Mouse (Mus musculus) MEL (cell line): Measurements from ENCODE around the gene Unc45a. TPM values are rescaled to one million over a fixed set of nuclear protein-coding genes. Genes with fewer than 3 reads are reported as not detected.
A peak's percentile ranks its signal among the peaks of the same experiment; 100 is the strongest.

Source experiments
- DNase-seq: peaks from one replicate; pipeline ENCODE4 v3.0.0; 2011; ENCODE audit warnings: low read depth, low spot score
- H3K27ac ChIP-seq: 2 replicates; pipeline ENCODE4 v1.5.1; 2012; ENCODE audit warnings: low read depth, mild to moderate bottlenecking, control low read depth, low read length, moderate library complexity; ENCODE audit not compliant: control insufficient read depth
- H3K27me3 ChIP-seq, 2 experiments: fragments of 150-350 bp in 1 of 2; sonication (generic) in 1 of 2; 2 replicates each; pipeline ENCODE4 v1.6.1; 2012; ENCODE audit warnings: low read length in 2 of 2, mild to moderate bottlenecking in 2 of 2, improper control_type of control experiment in 1 of 2, moderate library complexity in 1 of 2; ENCODE audit not compliant: insufficient read depth in 2 of 2, control insufficient read depth in 1 of 2
- H3K36me3 ChIP-seq, 2 experiments: 2 replicates each; pipeline ENCODE4 v1.6.1; 2012 to 2014; ENCODE audit warnings: low read length in 2 of 2, improper control_type of control experiment in 1 of 2, inconsistent platforms in 1 of 2, mild to moderate bottlenecking in 1 of 2; ENCODE audit not compliant: insufficient read depth in 2 of 2, control insufficient read depth in 1 of 2
- H3K4me1 ChIP-seq, 2 experiments: fragments of 150-350 bp in 1 of 2; sonication (generic) in 1 of 2; 2 replicates each; pipeline ENCODE4 v1.6.1; 2012; ENCODE audit warnings: low read length in 2 of 2, improper control_type of control experiment in 1 of 2, mild to moderate bottlenecking in 1 of 2; ENCODE audit not compliant: insufficient read depth in 2 of 2, control insufficient read depth in 1 of 2
- H3K4me3 ChIP-seq, 2 experiments: fragments of 150-350 bp in 1 of 2; sonication (generic) in 1 of 2; 2 replicates each; pipeline ENCODE4 v1.5.1; 2012; ENCODE audit warnings: low read depth in 2 of 2, low read length in 2 of 2, mild to moderate bottlenecking in 2 of 2, moderate library complexity in 2 of 2, control low read depth in 1 of 2, improper control_type of control experiment in 1 of 2; ENCODE audit not compliant: control insufficient read depth in 1 of 2, insufficient read depth in 1 of 2
- H3K79me2 ChIP-seq: 2 replicates; pipeline ENCODE4 v1.6.1; 2012; ENCODE audit warnings: mild to moderate bottlenecking, low read length, moderate library complexity; ENCODE audit not compliant: control insufficient read depth, poor library complexity, insufficient read depth
- H3K9ac ChIP-seq: 2 replicates; pipeline ENCODE4 v1.6.1; 2012; ENCODE audit warnings: low read depth, mild to moderate bottlenecking, control low read depth, low read length, moderate library complexity; ENCODE audit not compliant: control insufficient read depth, poor library complexity, severe bottlenecking
- H3K9me3 ChIP-seq: fragments of 150-350 bp; sonication (generic); replicated peaks from 2 replicates; pipeline ENCODE4 v1.6.1; 2012; ENCODE audit warnings: mild to moderate bottlenecking, low read length, improper control_type of control experiment, moderate library complexity; ENCODE audit not compliant: insufficient read depth
- BHLHE40 ChIP-seq: IDR thresholded peaks from 2 replicates; pipeline ENCODE4 v1.6.1; 2012; ENCODE audit warnings: low read depth, mild to moderate bottlenecking, inconsistent platforms, low read length, improper control_type of control experiment, borderline replicate concordance
- CHD2 ChIP-seq: IDR thresholded peaks from 2 replicates; pipeline ENCODE4 v1.6.1; 2011; ENCODE audit warnings: low read length, improper control_type of control experiment
- CTCF ChIP-seq, 3 experiments: IDR thresholded peaks in 2 of 3; conservative IDR thresholded peaks in 1 of 3; 2 replicates each; pipeline ENCODE4 v1.5.1; 2011 to 2012; ENCODE audit warnings: low read length in 3 of 3, low read depth in 2 of 3, mild to moderate bottlenecking in 2 of 3, improper control_type of control experiment in 1 of 3, inconsistent platforms in 1 of 3, mixed read lengths in 1 of 3, moderate library complexity in 1 of 3; ENCODE audit not compliant: control insufficient read depth in 1 of 3, insufficient read depth in 1 of 3, poor library complexity in 1 of 3, severe bottlenecking in 1 of 3
- ELF1 ChIP-seq: IDR thresholded peaks from 2 replicates; pipeline ENCODE4 v1.6.1; 2014; ENCODE audit warnings: low read depth, mild to moderate bottlenecking, inconsistent platforms, low read length, improper control_type of control experiment, moderate library complexity
- EP300 ChIP-seq, 2 experiments: IDR thresholded peaks; 2 replicates each; pipeline ENCODE4 v1.6.1; 2011; ENCODE audit warnings: improper control_type of control experiment in 2 of 2, low read length in 2 of 2, low read depth in 1 of 2, mild to moderate bottlenecking in 1 of 2
- ETS1 ChIP-seq: IDR thresholded peaks from 2 replicates; pipeline ENCODE4 v1.6.1; 2012; ENCODE audit warnings: low read depth, mild to moderate bottlenecking, inconsistent platforms, low read length, improper control_type of control experiment, moderate library complexity
- GATA1 ChIP-seq: IDR thresholded peaks from 2 replicates; pipeline ENCODE4 v1.6.1; 2011; ENCODE audit warnings: low read depth, low read length, improper control_type of control experiment
- HCFC1 ChIP-seq: IDR thresholded peaks from 2 replicates; pipeline ENCODE4 v1.6.1; 2012; ENCODE audit warnings: low read depth, mild to moderate bottlenecking, inconsistent platforms, low read length, improper control_type of control experiment, moderate library complexity
- MAFK ChIP-seq: IDR thresholded peaks from 2 replicates; pipeline ENCODE4 v1.6.1; 2011; ENCODE audit warnings: low read depth, mild to moderate bottlenecking, low read length, improper control_type of control experiment, borderline replicate concordance
- MAX ChIP-seq: IDR thresholded peaks from 2 replicates; pipeline ENCODE4 v1.6.1; 2011; ENCODE audit warnings: low read length, improper control_type of control experiment
- MAZ ChIP-seq: IDR thresholded peaks from 2 replicates; pipeline ENCODE4 v1.6.1; 2012; ENCODE audit warnings: low read depth, mild to moderate bottlenecking, inconsistent platforms, low read length, improper control_type of control experiment
- MYB ChIP-seq: IDR thresholded peaks from 2 replicates; pipeline ENCODE4 v1.6.1; 2011; ENCODE audit warnings: mild to moderate bottlenecking, low read depth, low read length, improper control_type of control experiment
- MYC ChIP-seq: IDR thresholded peaks from 2 replicates; pipeline ENCODE4 v1.6.1; 2011; ENCODE audit warnings: low read depth, mild to moderate bottlenecking, low read length, improper control_type of control experiment, moderate library complexity
- NELFE ChIP-seq: IDR thresholded peaks from 2 replicates; pipeline ENCODE4 v1.6.1; 2011; ENCODE audit warnings: low read depth, low read length, improper control_type of control experiment
- NRF1 ChIP-seq: IDR thresholded peaks from 2 replicates; pipeline ENCODE4 v1.6.1; 2014; ENCODE audit warnings: low read depth, mild to moderate bottlenecking, inconsistent platforms, low read length, improper control_type of control experiment, moderate library complexity; ENCODE audit not compliant: poor library complexity, insufficient read depth, severe bottlenecking
- POLR2A ChIP-seq, 2 experiments: IDR thresholded peaks; 2 replicates each; pipeline ENCODE4 v1.6.1; 2011 to 2012; ENCODE audit warnings: low read length in 2 of 2, mild to moderate bottlenecking in 2 of 2, control low read depth in 1 of 2, improper control_type of control experiment in 1 of 2, low read depth in 1 of 2, moderate library complexity in 1 of 2; ENCODE audit not compliant: control insufficient read depth in 1 of 2, insufficient read depth in 1 of 2, poor library complexity in 1 of 2
- POLR2AphosphoS2 ChIP-seq: IDR thresholded peaks from 2 replicates; pipeline ENCODE4 v1.6.1; 2011; ENCODE audit warnings: low read length, improper control_type of control experiment
- RAD21 ChIP-seq: IDR thresholded peaks from 2 replicates; pipeline ENCODE4 v1.6.1; 2011; ENCODE audit warnings: mild to moderate bottlenecking, low read depth, low read length, improper control_type of control experiment
- RCOR1 ChIP-seq: IDR thresholded peaks from 2 replicates; pipeline ENCODE4 v1.6.1; 2012; ENCODE audit warnings: low read depth, mild to moderate bottlenecking, inconsistent platforms, low read length, improper control_type of control experiment
- SIN3A ChIP-seq: IDR thresholded peaks from 2 replicates; pipeline ENCODE4 v1.6.1; 2012; ENCODE audit warnings: low read length, improper control_type of control experiment, inconsistent platforms
- SMC3 ChIP-seq: IDR thresholded peaks from 2 replicates; pipeline ENCODE4 v1.6.1; 2011; ENCODE audit warnings: low read depth, low read length, improper control_type of control experiment
- TBP ChIP-seq: IDR thresholded peaks from 2 replicates; pipeline ENCODE4 v1.8.0; 2011; ENCODE audit warnings: low read depth, low read length, improper control_type of control experiment
- TCF12 ChIP-seq: IDR thresholded peaks from 2 replicates; pipeline ENCODE4 v1.6.1; 2014; ENCODE audit warnings: low read depth, mild to moderate bottlenecking, inconsistent platforms, low read length, improper control_type of control experiment, moderate library complexity
- USF1 ChIP-seq: IDR thresholded peaks from 2 replicates; pipeline ENCODE4 v1.6.1; 2014; ENCODE audit warnings: low read depth, mild to moderate bottlenecking, inconsistent platforms, low read length, improper control_type of control experiment, moderate library complexity
- ZKSCAN1 ChIP-seq: IDR thresholded peaks from 2 replicates; pipeline ENCODE4 v1.6.1; 2012; ENCODE audit warnings: low read depth, mild to moderate bottlenecking, inconsistent platforms, low read length, improper control_type of control experiment, moderate library complexity
- ZMIZ1 ChIP-seq: IDR thresholded peaks from 2 replicates; pipeline ENCODE4 v1.6.1; 2012; ENCODE audit warnings: low read depth, mild to moderate bottlenecking, inconsistent platforms, low read length, improper control_type of control experiment, moderate library complexity
- polyA plus RNA-seq, 2 experiments: library from polyadenylated mRNA; stranded (reverse) in 1 of 2; unstranded in 1 of 2; fragments of >175 nt in 1 of 2; fragments of >200 nt in 1 of 2; gene quantifications; 2 replicates each; pipeline versions ENCODE4 v1.2.1 to v1.2.4; 2012; ENCODE audit warnings: low replicate concordance in 2 of 2, low read depth in 1 of 2; ENCODE audit not compliant: insufficient read length in 2 of 2, insufficient read depth in 1 of 2, missing spikeins in 1 of 2
- total RNA-seq: library from RNA; depleted of rRNA; stranded (reverse); fragments of 300-350 nt; gene quantifications from 2 replicates; pipeline ENCODE4 v1.2.3, GENCODE M21; 2012

The Unc45a gene
- total and polyA plus RNA-seq, 3 experiments = 26.1 to 28.2 TPM; not detected in 1

GRCm38 (mm10) chr7:80342858-80343257 lies 2.1 kb upstream of the Unc45a start, which contains the start of gene Hddc3:
Hddc3 (plus strand) TSS chr7:80343104.
- Histone ChIP-seq H3K79me2 (peaks cover 11% of the 10 kb centered on the region), H3K27me3 (no peaks in the 10 kb centered on the region), H3K27ac (peak within 1 kb of the TSS; percentile 58), H3K36me3 (peaks cover 0 to 12% of the 10 kb centered on the region in 2 experiments; a peak in 2 of 4 replicates), H3K9ac (peak within 1 kb of the TSS; percentile 93), H3K4me1 (peaks cover 0 to 34% of the 10 kb centered on the region in 2 experiments; a peak in 3 of 4 replicates), H3K9me3 (no peaks in the 10 kb centered on the region), H3K4me3 (peak within 1 kb of the TSS; percentile 59 to 73)
- TF ChIP-seq MAZ (0 out of 2 replicates have a peak, but pooled peaks have one; percentile 18), ZMIZ1 (peak; percentile 59; the same call in 1 of the 2 replicates), RCOR1 (no peak), USF1 (no peak), EP300 (IDR thresholded peaks at IDR 0.05; ENCODE audit: low read depth in 1 of 2, low read length in 2 of 2) (no peak), GATA1 (no peak), HCFC1 (peak; percentile 79), POLR2AphosphoS2 (peak; percentile 52; the same call in 1 of the 2 replicates), MYC (peak; percentile 71; the same call in 1 of the 2 replicates), CHD2 (peak; percentile 52; the same call in 1 of the 2 replicates), POLR2A (IDR thresholded peaks at IDR 0.05; ENCODE audit: control insufficient read depth in 1 of 2, insufficient read depth in 1 of 2, low read depth in 1 of 2, low read length in 2 of 2, poor library complexity in 1 of 2) (peak; percentile 89 to 91), RAD21 (no peak; the same call in 1 of the 2 replicates), NELFE (peak; percentile 82), MAFK (no peak), MYB (no peak), TBP (peak; percentile 72; the same call in 1 of the 2 replicates), SIN3A (peak; percentile 67), ETS1 (peak; percentile 48; the same call in 1 of the 2 replicates), TCF12 (peak; percentile 64), ZKSCAN1 (no peak), SMC3 (peak; percentile 10; the same call in 1 of the 2 replicates), BHLHE40 (0 out of 2 replicates have a peak, but pooled peaks have one; percentile 23), CTCF (IDR thresholded peaks at IDR 0.05 in 2 of 3, conservative IDR thresholded peaks at IDR 0.05 in 1 of 3; ENCODE audit: control insufficient read depth in 1 of 3, insufficient read depth in 1 of 3, low read depth in 2 of 3, low read length in 3 of 3, poor library complexity in 1 of 3, severe bottlenecking in 1 of 3) (peak; percentile 81 to 92 (median 87)), MAX (peak; percentile 54; the same call in 1 of the 2 replicates), NRF1 (peak; percentile 79), ELF1 (peak; percentile 53; the same call in 1 of the 2 replicates)
- peak; percentile 96 for DNase-seq
